Mouse (Mus musculus) NIH3T3 (cell line): Measurements from ENCODE around the gene Fbxo41.
"Not testable (repeated sequence)": the region's sequence is repeated elsewhere in the genome, so short reads cannot be mapped to it uniquely, and the experiment has no call there.

Experiments
- DNase-seq: peaks from one replicate; pipeline ENCODE4 v3.0.0-alpha.2; 2012; ENCODE audit warnings: low read depth

Gene Fbxo41

GRCm38 (mm10) chr6:85491606-85492005 is 11.2 kb downstream of the Fbxo41 start:
- DNase-seq, result no peak

GRCm38 (mm10) chr6:85490252-85490651 is 12.5 kb downstream of the Fbxo41 start:
- DNase-seq, result peak; percentile 61

- no peak for DNase-seq
These were observed 13.1 kb downstream of the Fbxo41 start for GRCm38 (mm10) chr6:85489717-85490116.

- no peak for DNase-seq
These were observed 14.3 kb downstream of the Fbxo41 start for GRCm38 (mm10) chr6:85488510-85488909.

GRCm38 (mm10) chr6:85485738-85486137 is 17.1 kb downstream of the Fbxo41 start:
- DNase-seq, result peak; percentile 55

- DNase-seq, result no peak
These were observed 18.7 kb downstream of the Fbxo41 start for GRCm38 (mm10) chr6:85483843-85484721.

- DNase-seq, result no peak
These were observed 22.1 kb downstream of the Fbxo41 start for GRCm38 (mm10) chr6:85480685-85481084.

GRCm38 (mm10) chr6:85479979-85480378 is 22.8 kb downstream of the Fbxo41 start:
- DNase-seq, result no peak

GRCm38 (mm10) chr6:85478416-85478815 is 24.4 kb downstream of the Fbxo41 start:
- DNase-seq, result no peak

- peak; percentile 43 for DNase-seq
These were observed 25.4 kb downstream of the Fbxo41 start for GRCm38 (mm10) chr6:85477366-85477917.

GRCm38 (mm10) chr6:85475581-85475980 is 27.2 kb downstream of the Fbxo41 start:
- DNase-seq, result no peak

GRCm38 (mm10) chr6:85472542-85472941 is 30.3 kb downstream of the Fbxo41 start:
- DNase-seq, result no peak

GRCm38 (mm10) chr6:85471962-85472361 is 30.8 kb downstream of the Fbxo41 start:
- DNase-seq, result no peak

GRCm38 (mm10) chr6:85469660-85470430 is 32.9 kb downstream of the Fbxo41 start:
- no peak for DNase-seq

GRCm38 (mm10) chr6:85465381-85465780 is 37.4 kb downstream of the Fbxo41 start:
- DNase-seq, result peak; percentile 72

GRCm38 (mm10) chr6:85459621-85460020 is 43.2 kb downstream of the Fbxo41 start:
- peak; percentile 36 for DNase-seq

GRCm38 (mm10) chr6:85452816-85453215 is 50.0 kb downstream of the Fbxo41 start:
- DNase-seq, result peak; percentile 68

GRCm38 (mm10) chr6:85452411-85452665 is 50.5 kb downstream of the Fbxo41 start:
- DNase-seq, result no peak

- DNase-seq, result peak; percentile 99
These were observed 51.0 kb downstream of the Fbxo41 start, which contains the start of gene Pradc1 for GRCm38 (mm10) chr6:85451664-85452410. Gene Pradc1, minus strand, starts transcription at chr6:85451970.

GRCm38 (mm10) chr6:85450697-85451663 is 51.8 kb downstream of the Fbxo41 start, which contains the start of gene Cct7:
Gene Cct7, plus strand, starts transcription at chr6:85451514.
- DNase-seq, result peak; percentile 100

GRCm38 (mm10) chr6:85450140-85450539 is 52.7 kb downstream of the Fbxo41 start:
- DNase-seq, result not testable (repeated sequence)
